Mouse (Mus musculus) kidney, adult 2 months (tissue): ENCODE results near the gene Faap20. TPM values are rescaled to one million over a fixed set of nuclear protein-coding genes. Genes with fewer than 3 reads are reported as not detected.

Experiments
- DNase-seq: peaks from one replicate; pipeline ENCODE4 v3.0.0; 2021
- H3K27ac ChIP-seq: fragments of 200-500 bp; 2 replicates; pipeline ENCODE4 v1.5.1; 2012; ENCODE audit warnings: low read depth, low read length, control low read depth, inconsistent platforms; ENCODE audit not compliant: insufficient read depth
- H3K27me3 ChIP-seq: fragments of 200-500 bp; replicated peaks from 2 replicates; pipeline ENCODE4 v1.6.1; 2012; ENCODE audit warnings: mild to moderate bottlenecking, moderate library complexity, low read length, inconsistent platforms; ENCODE audit not compliant: control insufficient read depth, insufficient read depth
- H3K36me3 ChIP-seq: fragments of 200-500 bp; 2 replicates; pipeline ENCODE4 v1.6.1; 2012; ENCODE audit warnings: mild to moderate bottlenecking, moderate library complexity, low read length, inconsistent platforms; ENCODE audit not compliant: control insufficient read depth, insufficient read depth
- H3K4me1 ChIP-seq: fragments of 200-500 bp; 2 replicates; pipeline ENCODE4 v1.6.1; 2011; ENCODE audit warnings: low read length; ENCODE audit not compliant: control insufficient read depth, insufficient read depth
- H3K4me3 ChIP-seq: fragments of 200-500 bp; 2 replicates; pipeline ENCODE4 v1.5.1; 2011; ENCODE audit warnings: mild to moderate bottlenecking, low read depth, low read length, control low read depth; ENCODE audit not compliant: insufficient read depth
- CTCF ChIP-seq: fragments of 200-500 bp; conservative IDR thresholded peaks from 2 replicates; pipeline ENCODE4 v1.5.1; 2011; ENCODE audit warnings: low read depth, mild to moderate bottlenecking, control low read depth, low read length, moderate library complexity, mixed read lengths; ENCODE audit not compliant: insufficient read depth, insufficient read length
- POLR2A ChIP-seq: fragments of 200-500 bp; IDR thresholded peaks from one replicate; pipeline ENCODE4 v1.6.1; 2011; ENCODE audit warnings: low read depth, low read length, control low read depth
- WGBS: fragments of 180-500 bp; shearing (Covaris S2); methylation state at CpG from one replicate; pipeline ENCODE4 v1.1.7; 2018; 5-methylcytosine and 5-hydroxymethylcytosine counted together
- polyA plus RNA-seq: library from polyadenylated mRNA; depleted of rRNA; stranded (reverse); fragments of >200 nt; gene quantifications from 2 replicates; pipeline ENCODE4 v1.2.3, GENCODE M21; 2012

Gene Faap20
- polyA plus RNA-seq, 1 experiment: 68.9 TPM

GRCm38 (mm10) chr4:155250361-155251117, 937 bp downstream of the Faap20 start:
- peak overlapping the region; percentile 81 for H3K4me3 ChIP-seq
- H3K27me3 ChIP-seq: no peaks in the 10 kb centered on the region
- no peaks in the 10 kb centered on the region for H3K36me3 ChIP-seq
- peak overlapping the region; percentile 97 for H3K27ac ChIP-seq
- TF ChIP-seq CTCF: no peak
- no peak for TF ChIP-seq POLR2A
- 14% methylated on average over 23 of the region's 23 CpGs for WGBS
- DNase-seq: peak; percentile 89
- peaks cover 18% of the 10 kb centered on the region for H3K4me1 ChIP-seq

GRCm38 (mm10) chr4:155251147-155251546, 1.5 kb downstream of the Faap20 start:
- whole genome bisulfite sequencing: 54% methylated on average over 3 of the region's 3 CpGs
- TF ChIP-seq POLR2A (no peak), CTCF (no peak)
- Histone ChIP-seq H3K4me3 (no peak overlapping the region), H3K27me3 (no peaks in the 10 kb centered on the region), H3K27ac (peak overlapping the region; percentile 16), H3K4me1 (peaks cover 13% of the 10 kb centered on the region), H3K36me3 (no peaks in the 10 kb centered on the region)
- no peak for DNase-seq

GRCm38 (mm10) chr4:155252253-155252652, 2.7 kb downstream of the Faap20 start:
- no peak overlapping the region for H3K27ac ChIP-seq
- peaks cover 5% of the 10 kb centered on the region; the same call in 1 of the 2 replicates for H3K4me1 ChIP-seq
- no peak overlapping the region for H3K4me3 ChIP-seq
- WGBS: 90% methylated on average over 6 of the region's 6 CpGs
- DNase-seq: no peak
- H3K27me3 ChIP-seq: no peaks in the 10 kb centered on the region
- TF ChIP-seq CTCF (no peak), POLR2A (no peak)
- H3K36me3 ChIP-seq: no peaks in the 10 kb centered on the region

- H3K27me3 ChIP-seq: no peaks in the 10 kb centered on the region
- no peaks in the 10 kb centered on the region; the same call in 1 of the 2 replicates for H3K36me3 ChIP-seq
- 87% methylated on average over 3 of the region's 3 CpGs for WGBS
- TF ChIP-seq POLR2A (no peak), CTCF (no peak)
- no peak overlapping the region for H3K27ac ChIP-seq
- H3K4me3 ChIP-seq: no peak overlapping the region
- peaks cover 5% of the 10 kb centered on the region for H3K4me1 ChIP-seq
- DNase-seq: no peak
Observed at GRCm38 (mm10) chr4:155264521-155265321, 15.1 kb downstream of the Faap20 start.

GRCm38 (mm10) chr4:155267047-155267543, 17.5 kb downstream of the Faap20 start:
- Histone ChIP-seq H3K36me3 (no peaks in the 10 kb centered on the region; the same call in 1 of the 2 replicates), H3K27me3 (no peaks in the 10 kb centered on the region), H3K27ac (no peak overlapping the region), H3K4me1 (peaks cover 5% of the 10 kb centered on the region), H3K4me3 (no peak overlapping the region)
- WGBS: 40% methylated on average over 7 of the region's 7 CpGs
- TF ChIP-seq CTCF (no peak), POLR2A (no peak)
- DNase-seq: peak; percentile 29

- no peaks in the 10 kb centered on the region for H3K36me3 ChIP-seq
- TF ChIP-seq CTCF: no peak
- no peak for TF ChIP-seq POLR2A
- WGBS: 35% methylated on average over 12 of the region's 12 CpGs
- H3K4me1 ChIP-seq: peaks cover 5% of the 10 kb centered on the region
- no peaks in the 10 kb centered on the region for H3K27me3 ChIP-seq
- peak; percentile 40 for DNase-seq
- no peak overlapping the region for H3K4me3 ChIP-seq
- no peak overlapping the region for H3K27ac ChIP-seq
Observed at GRCm38 (mm10) chr4:155267639-155268175, 18.1 kb downstream of the Faap20 start.
